Mouse (Mus musculus): ENCODE data around the gene Bace2.

- TF ChIP-seq CTCF (IDR thresholded peaks at IDR 0.05) = no peak
- TF ChIP-seq EP300 (IDR thresholded peaks at IDR 0.05; ENCODE audit: insufficient read depth, low read depth, low read length) = no peak
- no peak for TF ChIP-seq POLR2A (IDR thresholded peaks at IDR 0.05; ENCODE audit: insufficient read depth, low read depth, low read length)
Observed at GRCm38 (mm10) chr16:97328602-97329001, 27.9 kb upstream of the Bace2 start.

Data from heart, adult 2 months (tissue).